Mouse (Mus musculus) forebrain, embryonic 13.5 days (tissue): ENCODE measurements around the gene Ltbp2. TPM values are rescaled to one million over a fixed set of nuclear protein-coding genes. Genes with fewer than 3 reads are reported as not detected.

Experiments
- ATAC-seq: fragments of 200-750 bp; cut with Nextera tagmentation; 2 replicates; pipeline ENCODE4 v1.8.0; 2017
- H3K27ac ChIP-seq: fragments of 300-500 bp; sonication (generic); 2 replicates; pipeline ENCODE4 v1.5.1; 2015; ENCODE audit warnings: inconsistent platforms, mild to moderate bottlenecking, moderate library complexity
- H3K27me3 ChIP-seq: fragments of 300-500 bp; sonication (generic); 2 replicates; pipeline ENCODE4 v1.6.1; 2015; ENCODE audit warnings: mild to moderate bottlenecking, inconsistent platforms
- H3K36me3 ChIP-seq: fragments of 300-500 bp; sonication (generic); 2 replicates; pipeline ENCODE4 v1.6.1; 2015; ENCODE audit warnings: mild to moderate bottlenecking, inconsistent platforms; ENCODE audit not compliant: poor library complexity, severe bottlenecking
- H3K4me1 ChIP-seq: fragments of 300-500 bp; sonication (generic); 2 replicates; pipeline ENCODE4 v1.6.1; 2015; ENCODE audit warnings: inconsistent platforms
- H3K4me2 ChIP-seq: fragments of 300-500 bp; sonication (generic); 2 replicates; pipeline ENCODE4 v1.6.1; 2015; ENCODE audit warnings: inconsistent platforms, mild to moderate bottlenecking, moderate library complexity
- H3K4me3 ChIP-seq: fragments of 300-500 bp; sonication (generic); 2 replicates; pipeline ENCODE4 v1.5.1; 2015; ENCODE audit warnings: mild to moderate bottlenecking, inconsistent platforms
- H3K9ac ChIP-seq: fragments of 300-500 bp; sonication (generic); 2 replicates; pipeline ENCODE4 v1.6.1; 2015; ENCODE audit warnings: mild to moderate bottlenecking, inconsistent platforms
- H3K9me3 ChIP-seq: fragments of 300-500 bp; sonication (generic); replicated peaks from 2 replicates; pipeline ENCODE4 v1.6.1; 2016; ENCODE audit warnings: inconsistent platforms
- WGBS: fragments of 180-500 bp; shearing (Covaris S2); methylation state at CpG from one replicate; pipeline ENCODE4 v1.1.7; 2015; 5-methylcytosine and 5-hydroxymethylcytosine counted together
- polyA plus RNA-seq: library from polyadenylated mRNA; unstranded; fragments of >200 nt; fragmentation: Nextera tagmentation; extraction: Ambion mirVana; gene quantifications from 2 replicates; pipeline ENCODE4 v1.2.1, GENCODE M21; 2015

Ltbp2 gene
- polyA plus RNA-seq, 1 experiment from 2014 or later: not detected

DNA sequence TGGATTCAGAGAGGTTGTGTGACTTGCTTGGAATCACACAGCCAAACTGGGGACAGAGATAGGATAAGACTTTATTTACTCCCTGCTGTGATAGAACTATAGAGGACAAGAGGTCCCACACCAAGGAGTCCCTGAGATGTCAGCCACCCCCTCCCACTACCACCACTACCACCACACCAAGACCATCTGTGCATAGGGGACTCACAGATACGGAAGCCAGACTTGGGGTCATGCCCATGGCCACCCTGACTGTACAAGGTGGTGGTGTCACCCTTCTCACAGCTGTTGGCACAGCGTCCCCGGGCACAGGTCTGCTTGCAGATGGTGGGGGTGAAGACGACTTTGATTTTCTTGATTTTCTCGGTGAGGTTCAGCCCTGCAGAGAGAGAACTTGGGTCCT, 45.9 kb downstream of the Ltbp2 start:
- Histone ChIP-seq H3K9me3 (no peaks in the 10 kb centered on the region), H3K9ac (no peak overlapping the region), H3K4me1 (no peaks in the 10 kb centered on the region), H3K27ac (no peak overlapping the region), H3K27me3 (no peaks in the 10 kb centered on the region), H3K4me3 (no peak overlapping the region), H3K4me2 (no peak overlapping the region), H3K36me3 (no peaks in the 10 kb centered on the region)
- WGBS: 93% methylated on average over 5 of the region's 5 CpGs
- no peak for ATAC-seq

DNA sequence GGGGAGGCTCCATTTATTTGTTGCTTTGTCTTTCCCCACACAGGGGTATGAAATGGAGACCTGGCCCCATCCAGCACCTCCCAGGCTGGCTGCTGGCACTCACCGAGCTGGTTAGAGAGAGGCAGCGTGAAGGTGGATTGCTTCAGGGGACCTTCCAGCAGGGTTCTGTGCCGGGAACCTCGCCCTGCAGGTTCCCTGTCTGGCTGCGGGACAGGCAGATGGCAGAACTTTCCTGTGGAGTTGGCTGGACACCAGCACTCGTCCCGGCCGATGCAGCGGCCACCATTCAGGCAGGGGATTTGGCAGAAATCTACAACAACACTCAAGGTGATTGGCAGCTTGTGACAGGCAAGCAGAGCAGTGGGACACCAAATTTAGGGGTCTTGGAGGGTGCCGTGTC, 46.4 kb downstream of the Ltbp2 start:
- ATAC-seq: no peak
- Histone ChIP-seq H3K27me3 (no peaks in the 10 kb centered on the region), H3K27ac (no peak overlapping the region), H3K4me2 (no peak overlapping the region), H3K9me3 (no peaks in the 10 kb centered on the region), H3K9ac (no peak overlapping the region), H3K36me3 (no peaks in the 10 kb centered on the region), H3K4me1 (no peaks in the 10 kb centered on the region), H3K4me3 (no peak overlapping the region)
- WGBS: 83% methylated on average over 10 of the region's 10 CpGs

DNA sequence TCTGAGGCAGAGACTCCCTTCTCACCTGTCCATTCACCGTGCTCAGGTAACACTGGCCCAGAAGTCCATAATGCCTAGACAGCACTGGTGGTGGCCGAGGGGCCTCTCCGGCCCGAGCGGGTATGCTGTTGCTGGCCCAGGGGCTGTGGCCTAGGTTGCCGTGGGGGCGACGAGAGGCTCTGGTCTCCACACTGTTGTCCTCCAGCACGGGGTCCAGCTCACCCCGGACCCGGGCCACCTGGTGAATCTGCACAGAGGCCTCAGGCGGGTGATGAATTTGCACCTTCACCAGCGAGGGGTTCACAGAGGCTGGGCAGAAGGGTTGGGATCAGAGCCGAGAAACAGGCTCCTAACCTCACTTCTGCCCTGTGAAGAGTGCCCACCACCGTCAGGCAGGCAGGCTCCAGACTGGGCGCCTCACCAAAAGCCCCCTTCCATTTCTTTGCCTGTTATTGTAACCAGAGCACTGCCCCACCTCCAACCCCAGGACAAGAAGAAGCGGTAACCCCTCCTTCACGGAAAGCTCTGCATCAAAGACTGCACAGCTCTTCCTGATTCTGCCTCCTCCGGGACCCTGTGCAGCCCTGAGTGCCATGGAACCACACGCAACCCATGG, 47.1 kb downstream of the Ltbp2 start:
- Histone ChIP-seq H3K4me2 (no peak overlapping the region), H3K27me3 (no peaks in the 10 kb centered on the region), H3K9me3 (no peaks in the 10 kb centered on the region), H3K4me3 (no peak overlapping the region), H3K27ac (no peak overlapping the region), H3K36me3 (no peaks in the 10 kb centered on the region), H3K9ac (no peak overlapping the region), H3K4me1 (no peaks in the 10 kb centered on the region)
- no peak for ATAC-seq
- WGBS: 85% methylated on average over 20 of the region's 20 CpGs

DNA sequence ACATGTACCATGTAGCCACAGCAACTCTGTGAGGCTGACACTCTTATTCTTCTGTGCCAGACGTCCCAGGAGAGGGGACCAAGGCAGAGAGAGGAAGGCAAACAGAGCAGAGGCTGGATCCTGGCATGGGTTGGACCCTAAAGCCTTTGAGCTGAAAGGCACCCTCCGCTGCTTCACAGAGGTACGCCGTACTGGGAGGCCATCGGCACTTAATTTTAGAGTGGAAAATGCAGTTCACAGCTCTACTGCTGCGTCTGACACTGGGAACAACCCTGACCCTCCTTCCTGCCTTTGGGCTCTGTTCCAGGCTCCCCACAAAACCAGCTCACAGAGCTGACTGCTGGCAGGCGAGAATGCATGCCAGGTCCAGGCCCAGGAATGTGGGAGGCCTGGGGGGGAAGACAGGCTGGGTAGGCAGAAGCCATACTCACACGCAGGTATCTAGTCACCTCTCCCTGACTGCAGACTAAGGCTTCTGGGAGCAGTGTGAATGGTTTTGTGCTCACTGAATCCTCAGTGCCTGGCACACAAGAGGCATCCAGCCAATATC, 48.9 kb downstream of the Ltbp2 start:
- WGBS: 69% methylated on average over 8 of the region's 8 CpGs
- no peak overlapping the region for H3K4me3 ChIP-seq
- no peaks in the 10 kb centered on the region for H3K4me1 ChIP-seq
- no peak overlapping the region for H3K9ac ChIP-seq
- H3K4me2 ChIP-seq: no peak overlapping the region
- no peaks in the 10 kb centered on the region for H3K36me3 ChIP-seq
- H3K9me3 ChIP-seq: no peaks in the 10 kb centered on the region
- no peak for ATAC-seq
- H3K27ac ChIP-seq: no peak overlapping the region
- no peaks in the 10 kb centered on the region for H3K27me3 ChIP-seq

DNA sequence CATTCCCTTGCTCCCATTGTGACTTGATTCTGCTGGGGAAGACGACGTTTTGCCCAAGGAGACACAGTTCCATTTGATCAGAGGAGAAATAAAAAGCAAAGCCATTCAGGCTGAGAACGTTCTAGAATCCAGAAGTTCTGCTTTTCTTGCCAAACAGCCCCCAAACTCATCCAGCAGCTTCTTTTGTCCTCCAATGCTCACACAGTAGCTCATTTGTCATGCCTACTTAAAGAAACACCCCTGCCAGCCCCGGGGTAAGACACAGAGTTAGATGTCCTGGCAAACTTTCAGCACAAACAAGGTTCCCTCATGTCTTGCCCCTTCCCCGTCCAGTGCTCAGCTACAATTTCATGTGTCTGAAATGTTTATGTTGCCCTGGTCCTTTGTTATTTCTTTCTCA, 52.1 kb downstream of the Ltbp2 start:
- no peak overlapping the region for H3K27ac ChIP-seq
- H3K27me3 ChIP-seq: no peaks in the 10 kb centered on the region
- H3K4me1 ChIP-seq: no peaks in the 10 kb centered on the region
- H3K9me3 ChIP-seq: no peaks in the 10 kb centered on the region
- ATAC-seq: no peak
- H3K4me2 ChIP-seq: no peak overlapping the region
- no peak overlapping the region for H3K4me3 ChIP-seq
- 72% methylated on average over 5 of the region's 5 CpGs for WGBS
- no peaks in the 10 kb centered on the region for H3K36me3 ChIP-seq
- H3K9ac ChIP-seq: no peak overlapping the region

DNA sequence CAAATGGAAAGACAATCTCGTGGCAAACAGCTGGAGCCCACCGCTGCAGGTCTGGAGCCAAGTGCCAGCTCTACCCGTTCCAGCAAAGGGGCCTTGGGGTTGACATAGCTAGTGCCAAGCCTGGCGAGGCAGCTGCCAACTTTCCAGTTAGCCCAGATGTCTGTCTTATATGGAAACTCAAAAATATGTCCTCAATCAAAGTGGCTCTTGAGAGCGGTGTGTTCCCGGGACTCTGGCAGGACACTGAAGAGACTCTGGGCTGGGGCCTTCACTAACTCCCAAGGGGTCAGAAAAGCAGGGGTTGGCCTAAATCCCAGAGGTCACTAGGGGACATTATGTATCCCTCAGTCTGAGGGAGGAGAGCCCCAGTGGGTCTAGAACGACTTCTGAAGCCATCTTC, 52.7 kb downstream of the Ltbp2 start:
- Histone ChIP-seq H3K9ac (no peak overlapping the region), H3K9me3 (no peaks in the 10 kb centered on the region), H3K4me3 (no peak overlapping the region), H3K36me3 (no peaks in the 10 kb centered on the region), H3K27ac (no peak overlapping the region), H3K4me1 (no peaks in the 10 kb centered on the region), H3K4me2 (no peak overlapping the region), H3K27me3 (no peaks in the 10 kb centered on the region)
- no peak for ATAC-seq
- WGBS: 84% methylated on average over 7 of the region's 7 CpGs

DNA sequence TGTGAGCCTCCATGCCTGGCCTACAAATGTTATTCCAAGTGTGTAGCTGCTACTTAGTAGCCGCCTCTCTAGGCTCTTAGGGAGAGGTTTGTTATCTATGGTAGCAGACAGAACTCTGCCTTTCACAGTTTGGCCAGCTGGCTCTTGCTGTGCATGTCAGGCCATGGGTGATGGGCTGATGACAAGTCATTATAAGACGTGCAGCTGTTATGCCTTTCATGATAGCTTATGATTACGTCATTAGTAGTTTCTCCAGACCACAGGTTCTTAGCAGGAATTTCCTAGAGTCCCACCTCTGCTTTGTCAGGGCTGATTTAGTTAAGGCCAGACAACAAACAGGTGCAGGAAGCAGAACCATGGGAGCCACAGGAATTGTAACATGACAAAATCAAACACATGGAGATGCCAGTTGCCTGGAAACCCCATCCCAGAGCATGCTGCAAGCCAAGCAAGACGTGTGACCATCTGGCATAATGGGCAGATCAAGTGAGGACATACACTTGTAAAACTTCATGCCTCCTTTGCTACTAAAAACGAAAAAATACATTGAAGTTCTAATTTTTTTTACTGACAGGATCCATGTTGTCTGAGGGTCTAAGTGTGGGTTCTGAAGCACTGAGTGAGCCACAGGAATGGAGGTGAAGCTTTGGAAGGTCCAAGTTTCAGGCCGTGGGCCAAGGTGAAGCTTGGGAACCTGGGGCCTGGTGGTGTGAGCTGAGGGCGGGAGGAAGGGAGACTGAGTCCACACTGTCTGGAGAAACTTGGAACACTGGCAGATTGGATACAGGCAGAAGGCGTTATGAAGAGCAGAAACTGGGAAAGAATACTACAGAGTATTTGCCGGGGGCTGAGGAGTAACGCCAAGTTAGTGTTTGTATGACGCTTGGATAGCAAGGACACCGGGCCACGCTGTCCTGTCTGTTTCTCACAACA, 56.8 kb downstream of the Ltbp2 start:
- no peak overlapping the region for H3K4me2 ChIP-seq
- 86% methylated on average over 13 of the region's 13 CpGs for WGBS
- H3K4me1 ChIP-seq: no peaks in the 10 kb centered on the region
- H3K9ac ChIP-seq: no peak overlapping the region
- no peak for ATAC-seq
- no peaks in the 10 kb centered on the region for H3K27me3 ChIP-seq
- H3K4me3 ChIP-seq: no peak overlapping the region
- no peaks in the 10 kb centered on the region for H3K9me3 ChIP-seq
- no peaks in the 10 kb centered on the region for H3K36me3 ChIP-seq
- H3K27ac ChIP-seq: no peak overlapping the region

DNA sequence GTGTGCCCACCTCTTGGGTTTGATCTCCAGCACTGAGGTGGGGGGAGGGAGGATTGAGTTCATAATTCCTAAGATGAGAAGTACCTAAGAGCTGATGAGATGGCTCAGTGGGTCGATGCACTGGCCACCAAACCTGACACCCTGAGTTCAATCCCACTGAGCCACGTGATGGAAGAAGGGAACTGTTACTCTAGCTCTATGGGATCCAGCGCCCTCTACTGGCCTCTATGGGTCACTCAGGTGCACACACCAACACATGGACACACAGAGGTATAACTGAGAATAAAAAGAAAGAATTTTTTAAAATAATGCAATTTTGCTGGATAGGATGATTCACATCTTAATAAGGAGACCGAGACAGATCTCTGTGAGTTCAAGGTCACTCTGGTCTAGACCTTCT, 57.8 kb downstream of the Ltbp2 start:
- ATAC-seq: no peak
- H3K4me2 ChIP-seq: no peak overlapping the region
- no peak overlapping the region for H3K27ac ChIP-seq
- H3K4me1 ChIP-seq: no peaks in the 10 kb centered on the region
- H3K27me3 ChIP-seq: no peaks in the 10 kb centered on the region
- no peak overlapping the region for H3K4me3 ChIP-seq
- no peaks in the 10 kb centered on the region for H3K9me3 ChIP-seq
- no peaks in the 10 kb centered on the region for H3K36me3 ChIP-seq
- 67% methylated on average over 4 of the region's 4 CpGs for WGBS
- H3K9ac ChIP-seq: no peak overlapping the region

DNA sequence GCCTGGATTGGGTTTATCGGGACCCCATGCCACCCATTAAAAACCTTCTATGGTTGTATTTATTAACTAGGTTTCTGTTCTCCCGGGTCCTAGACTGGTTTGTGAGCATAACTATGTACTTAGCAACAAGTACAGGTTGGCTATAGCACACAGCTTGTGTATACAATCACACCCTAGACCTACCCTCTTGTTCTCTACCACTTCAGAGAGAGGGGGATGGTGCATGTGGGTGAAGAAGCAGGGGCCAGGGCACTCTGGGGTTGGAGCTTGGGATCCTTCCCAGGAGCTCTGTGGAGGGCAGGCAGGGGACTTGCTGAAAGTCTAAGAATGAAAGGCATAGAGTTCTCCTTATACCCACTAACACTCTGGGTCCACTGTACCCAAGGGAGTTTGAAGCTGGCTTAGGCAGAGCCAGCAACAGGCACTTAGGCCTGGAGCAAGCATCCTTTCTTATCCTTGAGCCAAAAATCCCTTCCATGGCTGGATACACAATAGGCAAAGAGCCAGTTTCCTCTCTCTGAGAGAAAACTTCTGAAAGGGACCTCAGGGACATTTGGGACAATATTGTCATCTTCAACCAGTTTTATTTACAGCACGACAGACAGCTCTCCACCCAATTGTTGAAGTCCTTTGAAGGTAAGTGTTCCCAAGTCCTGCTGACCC, 61.5 kb downstream of the Ltbp2 start:
- 88% methylated on average over 3 of the region's 3 CpGs for WGBS

DNA sequence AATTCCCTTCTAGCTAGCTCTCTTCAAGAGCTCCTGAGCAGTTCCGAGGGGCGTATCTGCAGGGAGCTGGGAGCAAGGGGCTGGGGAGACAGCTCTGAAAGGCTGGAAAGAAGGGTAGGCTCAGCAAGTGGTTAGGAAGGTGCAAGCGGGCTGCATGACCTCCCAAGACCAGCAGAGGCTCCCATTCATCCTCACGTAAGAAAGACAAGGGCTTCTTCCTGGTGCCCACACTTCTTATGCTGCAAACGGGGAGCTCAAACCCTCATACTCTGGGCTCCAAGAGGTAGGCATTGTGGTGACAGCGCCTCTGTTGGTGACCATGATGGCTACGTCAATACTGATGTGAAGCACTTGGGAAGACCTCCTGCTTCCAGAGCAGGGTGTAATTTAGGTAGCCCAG, 62.6 kb downstream of the Ltbp2 start:
- Histone ChIP-seq H3K4me2 (no peak overlapping the region), H3K27me3 (no peaks in the 10 kb centered on the region), H3K27ac (no peak overlapping the region), H3K4me1 (no peaks in the 10 kb centered on the region), H3K36me3 (no peaks in the 10 kb centered on the region), H3K4me3 (no peak overlapping the region), H3K9ac (no peak overlapping the region), H3K9me3 (no peaks in the 10 kb centered on the region)
- ATAC-seq: no peak
- WGBS: 47% methylated on average over 7 of the region's 7 CpGs

More for the DNA sequence above, 61.5 kb downstream of the Ltbp2 start:
- Histone ChIP-seq H3K27me3 (no peaks in the 10 kb centered on the region), H3K27ac (no peak overlapping the region), H3K9me3 (no peaks in the 10 kb centered on the region), H3K36me3 (no peaks in the 10 kb centered on the region), H3K4me2 (no peak overlapping the region), H3K4me1 (no peaks in the 10 kb centered on the region), H3K4me3 (no peak overlapping the region), H3K9ac (no peak overlapping the region)
- no peak for ATAC-seq

DNA sequence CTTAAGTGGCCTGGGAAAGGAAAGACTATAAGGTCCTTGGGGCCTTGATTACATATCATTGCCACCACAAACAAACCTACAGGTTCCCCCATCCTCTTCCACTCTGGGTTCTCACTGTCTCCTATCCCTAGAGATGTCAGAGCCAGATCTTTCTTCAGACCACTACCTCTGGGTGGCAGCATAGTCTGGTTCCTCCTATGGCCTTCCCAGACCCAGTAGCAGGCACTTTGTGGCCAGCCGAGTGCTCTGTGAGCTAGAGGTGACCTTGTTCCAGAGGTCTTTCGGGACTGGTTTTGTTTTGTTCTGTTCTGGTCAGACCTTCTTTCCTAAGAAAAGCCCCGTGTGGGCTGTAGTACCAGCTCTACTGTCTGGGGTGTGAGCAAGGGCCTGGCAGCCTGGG, 64.3 kb downstream of the Ltbp2 start:
- ATAC-seq: no peak
- H3K4me3 ChIP-seq: no peak overlapping the region

DNA sequence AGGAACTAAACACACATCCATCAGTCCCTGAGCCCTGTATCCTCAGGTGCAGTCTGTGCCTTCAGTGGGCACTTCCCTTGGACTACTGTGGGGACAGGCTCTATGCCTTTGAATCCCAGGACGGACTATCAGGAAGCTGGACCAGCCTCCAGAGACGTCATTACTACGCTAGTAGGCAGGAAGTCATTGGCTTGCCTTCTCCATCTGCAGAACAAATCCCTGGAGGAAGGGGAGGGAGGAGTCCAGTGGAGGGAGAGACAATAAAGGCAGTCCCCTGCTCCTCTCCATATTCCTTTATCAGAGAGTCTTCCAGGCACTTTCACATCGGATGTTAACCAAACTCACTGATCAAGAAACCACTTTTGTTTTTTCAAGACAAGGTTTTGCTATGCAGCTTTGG, 64.8 kb downstream of the Ltbp2 start:
- no peaks in the 10 kb centered on the region for H3K36me3 ChIP-seq
- H3K9me3 ChIP-seq: no peaks in the 10 kb centered on the region
- H3K9ac ChIP-seq: no peak overlapping the region
- H3K4me1 ChIP-seq: no peaks in the 10 kb centered on the region
- no peak overlapping the region for H3K4me3 ChIP-seq
- no peaks in the 10 kb centered on the region for H3K27me3 ChIP-seq
- 76% methylated on average over 4 of the region's 4 CpGs for WGBS
- H3K27ac ChIP-seq: no peak overlapping the region
- ATAC-seq: no peak
- no peak overlapping the region for H3K4me2 ChIP-seq

More for the DNA sequence above, 64.3 kb downstream of the Ltbp2 start:
- Histone ChIP-seq H3K9me3 (no peaks in the 10 kb centered on the region), H3K27ac (no peak overlapping the region), H3K9ac (no peak overlapping the region), H3K36me3 (no peaks in the 10 kb centered on the region), H3K27me3 (no peaks in the 10 kb centered on the region), H3K4me2 (no peak overlapping the region), H3K4me1 (no peaks in the 10 kb centered on the region)
- WGBS: 66% methylated on average over 3 of the region's 3 CpGs
